Mouse (Mus musculus) retina, postnatal 7 days (tissue): ENCODE measurements around the gene Grb10.

Experiments
- DNase-seq: peaks from one replicate; pipeline ENCODE4 v3.0.0-alpha.2; 2012; ENCODE audit warnings: low read depth, low spot score

Grb10 gene

DNA sequence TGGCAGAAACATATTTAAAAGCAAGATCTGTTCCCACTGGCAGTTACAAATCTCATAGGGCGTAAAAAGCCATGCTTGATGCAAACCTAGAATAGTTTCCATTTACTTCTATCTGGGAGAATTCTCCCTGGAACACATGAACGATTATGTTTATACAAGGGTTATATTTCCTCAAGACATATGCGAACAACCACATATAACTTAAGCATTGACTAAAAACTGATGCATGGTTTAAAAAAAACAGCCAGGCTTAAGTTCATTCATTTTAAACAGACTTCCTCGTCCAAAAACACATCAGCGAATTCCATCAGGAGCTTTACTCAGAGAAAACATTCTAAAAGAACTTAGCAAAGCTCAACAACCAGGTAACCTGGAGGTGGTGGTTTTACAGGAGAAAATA is 90.6 kb downstream of the Grb10 start:
- DNase-seq: no peak

GRCm38 (mm10) chr11:11945766-11946165 is 92.7 kb downstream of the Grb10 start:
- DNase-seq: no peak

DNA sequence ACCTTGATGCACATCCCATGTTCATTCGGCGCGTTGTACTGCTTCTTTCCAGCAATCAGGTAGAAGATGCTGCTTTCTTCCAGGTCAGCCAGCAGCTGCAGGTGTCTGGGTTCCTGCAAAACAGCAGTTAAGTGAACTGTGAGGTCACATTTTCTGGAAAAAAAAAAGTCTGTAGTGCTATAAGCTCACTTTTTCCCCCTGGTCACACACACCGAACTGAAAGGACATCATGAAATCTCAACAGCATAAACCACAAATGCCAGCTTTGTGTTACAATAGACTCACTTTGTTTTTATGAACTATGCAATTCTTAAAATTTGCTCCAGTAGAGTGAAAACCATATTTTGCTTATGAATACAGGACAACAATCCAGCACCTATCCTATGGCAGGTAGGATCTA is 93.7 kb downstream of the Grb10 start:
- DNase-seq: no peak

DNA sequence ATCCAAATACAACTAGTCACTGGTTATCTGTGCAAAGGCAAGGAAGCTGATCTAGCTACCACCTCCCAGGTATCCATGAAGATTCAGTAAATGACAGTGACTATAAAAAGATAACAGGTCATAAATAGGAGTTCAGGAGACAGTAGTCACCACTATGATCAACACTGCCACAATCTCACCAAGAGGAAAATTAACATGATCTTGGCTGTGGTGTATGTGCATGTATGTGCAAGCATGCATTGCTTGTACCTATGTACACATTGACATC is 94.5 kb downstream of the Grb10 start:
- DNase-seq: no peak

DNA sequence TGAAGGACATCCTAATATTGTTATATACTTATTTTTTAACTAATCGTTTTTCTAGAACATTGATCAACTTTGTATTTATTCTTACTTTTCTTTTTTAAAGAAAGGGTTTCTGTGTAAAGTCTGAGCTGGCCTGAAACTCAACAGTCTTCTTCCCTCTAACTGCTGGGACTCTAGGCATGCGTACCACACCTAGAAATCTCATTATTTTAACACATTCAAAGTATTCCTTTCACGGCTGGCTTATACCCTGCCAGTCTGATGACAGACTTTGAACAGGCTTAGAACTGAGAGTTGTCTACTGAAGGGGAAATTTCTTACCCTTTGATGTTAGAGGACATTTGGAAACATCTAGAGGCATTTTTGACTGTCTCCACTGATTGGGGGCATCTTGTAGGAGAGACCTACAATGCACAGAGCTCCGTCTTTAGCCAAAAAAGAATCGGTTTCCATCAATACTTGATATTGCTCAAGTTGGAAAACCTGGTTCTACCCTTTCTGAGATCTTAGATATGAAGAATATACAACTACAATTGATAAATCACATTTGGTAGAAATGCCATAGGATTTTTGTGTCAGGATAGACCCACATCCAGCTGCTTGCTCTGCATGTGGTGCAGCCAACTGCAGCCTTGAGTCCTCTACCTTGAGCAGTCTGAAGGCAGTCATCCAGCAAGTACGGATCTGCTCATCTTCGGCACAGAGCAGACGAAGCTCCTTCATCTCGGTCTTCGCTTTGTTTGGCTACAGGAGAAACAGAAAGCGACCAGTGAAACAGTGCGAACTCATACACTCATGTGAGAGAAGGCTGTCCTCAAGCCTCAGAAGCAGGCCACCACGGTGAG is 95.0 kb downstream of the Grb10 start:
- no peak for DNase-seq

DNA sequence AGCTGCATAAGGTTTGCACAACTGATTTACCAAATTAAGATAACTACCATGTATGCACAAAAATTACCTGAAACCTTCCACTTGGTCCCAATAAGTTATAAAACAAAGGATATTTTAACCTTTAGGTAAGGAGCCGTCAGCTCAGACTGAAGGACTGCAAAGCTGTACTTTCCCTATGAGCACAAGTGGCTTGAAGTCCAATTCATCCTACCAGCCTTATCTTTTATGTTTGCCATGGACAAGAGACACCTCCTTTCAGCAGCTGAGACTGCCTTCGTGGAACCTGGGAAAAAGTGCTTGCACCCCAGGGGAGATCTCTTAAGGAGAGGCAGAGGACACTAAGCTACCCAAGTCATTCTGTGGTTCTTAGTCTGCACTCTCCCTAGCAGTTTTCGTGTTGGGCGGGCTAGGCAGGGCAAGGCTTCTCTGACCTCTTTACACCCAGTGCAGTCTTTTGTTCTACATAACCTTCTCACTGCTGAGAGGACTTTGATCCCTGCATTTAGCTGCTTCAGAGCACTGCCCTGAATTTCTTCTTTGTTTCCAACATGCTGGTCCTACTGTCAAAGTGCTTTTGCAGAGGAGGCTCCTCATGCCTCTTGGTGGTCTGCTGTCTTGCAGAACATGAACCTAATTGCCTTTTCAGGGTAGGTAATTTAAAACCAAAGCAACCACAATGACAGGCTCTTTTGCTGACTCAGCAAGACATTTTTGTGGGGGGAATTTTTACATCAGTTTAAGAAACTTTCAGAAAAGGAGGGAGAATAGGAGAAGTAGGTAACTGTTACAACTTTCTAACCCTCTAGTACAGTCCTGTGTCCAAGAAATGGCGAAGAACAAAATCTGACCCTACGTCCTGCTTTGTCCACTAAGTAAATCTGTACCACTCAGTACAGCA is 95.9 kb downstream of the Grb10 start:
- DNase-seq: no peak

GRCm38 (mm10) chr11:11940833-11941681 is 97.4 kb downstream of the Grb10 start:
- DNase-seq: no peak

DNA sequence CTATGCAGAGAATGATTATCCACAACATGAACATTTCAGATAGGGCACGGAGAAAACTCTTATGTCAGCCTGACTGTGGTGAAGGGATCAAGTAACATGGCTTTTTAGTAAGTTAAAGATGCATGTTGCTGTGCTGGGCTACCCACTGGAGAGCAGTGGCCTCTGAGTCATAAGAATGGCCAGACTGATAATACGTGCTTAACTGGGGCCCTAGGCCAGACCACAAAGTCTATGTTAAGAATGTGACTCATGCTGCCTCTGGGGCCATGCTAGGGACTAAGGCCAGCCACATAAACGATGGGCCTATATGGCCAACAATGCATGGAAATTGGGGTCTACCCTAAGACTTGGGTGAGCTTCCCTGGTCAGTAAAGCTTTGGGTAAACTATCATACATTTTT is 98.9 kb downstream of the Grb10 start:
- no peak for DNase-seq

DNA sequence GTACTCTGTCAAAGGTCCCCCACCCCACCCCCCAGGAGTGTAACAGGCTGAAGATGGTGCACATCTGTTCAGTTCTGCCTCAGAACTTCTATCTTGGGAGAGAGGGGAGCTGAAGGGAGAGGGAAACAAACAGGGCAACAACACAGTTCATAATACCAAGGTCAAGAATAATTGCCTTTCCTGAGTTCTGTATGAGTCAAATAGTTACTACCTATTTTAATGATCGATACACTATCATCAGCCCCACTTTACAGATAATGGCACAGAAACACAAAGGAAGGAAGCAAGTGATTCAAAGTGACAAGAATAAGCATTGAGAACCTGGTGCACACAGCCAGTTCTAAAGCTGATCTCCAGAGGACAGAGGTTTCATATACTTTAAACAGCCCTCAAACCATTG is 99.9 kb downstream of the Grb10 start:
- no peak for DNase-seq

DNA sequence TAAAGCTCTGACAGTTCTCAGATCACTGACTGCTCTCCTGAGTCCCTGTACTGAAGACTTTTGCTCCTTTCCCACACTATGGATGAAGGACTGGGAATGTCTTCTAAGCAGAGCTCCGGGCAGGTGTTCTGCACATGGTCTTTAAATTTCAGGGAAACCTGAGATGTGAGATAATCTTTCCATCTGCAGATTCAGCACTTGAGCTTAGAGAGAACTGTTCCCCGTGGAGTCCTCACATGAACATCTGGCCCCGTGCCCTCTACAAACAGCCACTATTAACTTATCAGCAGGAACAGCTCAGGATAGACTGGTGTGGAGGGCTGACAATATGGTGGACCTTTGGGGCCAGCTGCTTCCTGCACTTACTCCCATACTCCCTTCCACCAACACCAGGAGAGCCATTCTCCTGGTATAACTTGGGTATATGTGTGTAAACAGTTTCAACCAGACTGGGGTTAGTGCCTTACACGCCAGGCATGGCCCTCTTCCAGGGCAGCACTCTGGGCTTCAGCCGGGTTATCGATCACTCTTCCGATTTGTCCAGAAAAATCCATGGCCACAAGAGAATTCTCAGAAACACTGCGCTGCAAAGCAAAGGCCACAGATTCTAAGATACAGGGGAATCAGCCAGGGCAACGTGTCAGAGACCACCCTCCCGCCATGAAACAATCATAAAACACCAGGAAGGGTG is 101.0 kb downstream of the Grb10 start:
- DNase-seq: no peak

DNA sequence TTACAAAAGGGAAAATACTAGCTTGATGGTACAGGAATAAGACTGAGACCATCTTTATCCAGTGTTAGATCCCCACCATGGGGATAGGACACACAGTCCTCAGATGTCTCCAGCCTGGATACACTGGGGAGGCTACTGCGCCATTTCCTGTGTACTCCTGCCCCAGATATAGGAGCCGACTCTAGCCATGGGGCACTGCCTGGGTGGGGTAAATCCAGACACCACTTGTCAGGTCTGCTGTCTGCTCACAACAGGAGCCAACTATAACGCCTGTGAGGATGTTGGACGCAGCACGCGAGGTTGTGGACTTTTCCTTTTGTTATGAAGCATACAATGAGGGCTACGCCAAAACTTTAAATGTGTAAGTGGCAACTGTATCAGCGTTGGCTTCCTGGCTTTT is 103.7 kb downstream of the Grb10 start:
- no peak for DNase-seq

- no peak for DNase-seq
Observed at GRCm38 (mm10) chr11:11932102-11932789, 106.2 kb downstream of the Grb10 start.

DNA sequence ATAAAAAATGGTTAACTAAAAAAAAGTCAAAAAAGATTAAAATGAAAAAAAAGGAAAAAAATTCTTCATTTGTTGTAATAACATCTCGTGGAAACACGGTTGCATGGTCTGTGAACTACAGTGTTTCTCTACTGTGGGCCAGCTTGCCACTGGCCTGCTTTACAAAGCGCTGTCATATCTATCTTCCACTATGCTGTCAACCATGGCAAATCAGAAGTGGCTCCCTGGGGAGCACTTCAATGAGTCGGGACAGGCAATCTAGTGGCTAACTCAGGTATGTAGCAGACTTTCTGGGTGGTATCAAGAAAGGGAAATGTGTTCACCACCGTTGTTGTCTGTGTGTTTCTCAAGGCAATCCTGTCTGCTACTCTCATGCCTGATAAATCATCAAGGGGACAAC is 106.8 kb downstream of the Grb10 start:
- no peak for DNase-seq

DNA sequence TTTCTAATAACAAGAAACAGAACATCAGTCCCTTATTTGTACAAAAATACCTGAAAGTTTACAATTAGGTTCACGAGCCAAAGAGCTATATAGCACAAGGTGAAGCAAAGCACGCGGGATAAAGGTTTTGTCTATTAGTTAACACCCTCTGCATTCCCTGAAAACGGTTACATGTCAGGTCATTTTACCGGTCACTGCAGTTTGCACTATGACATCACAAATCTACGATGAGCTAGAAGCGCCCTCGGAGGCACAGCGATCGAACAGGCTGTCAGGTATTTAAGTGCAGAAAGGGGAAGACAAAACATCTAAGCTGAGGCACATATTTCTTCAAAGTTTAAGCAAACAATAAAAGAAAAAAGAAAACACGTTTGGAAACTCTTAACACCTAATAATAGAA is 108.0 kb downstream of the Grb10 start:
- DNase-seq: no peak

DNA sequence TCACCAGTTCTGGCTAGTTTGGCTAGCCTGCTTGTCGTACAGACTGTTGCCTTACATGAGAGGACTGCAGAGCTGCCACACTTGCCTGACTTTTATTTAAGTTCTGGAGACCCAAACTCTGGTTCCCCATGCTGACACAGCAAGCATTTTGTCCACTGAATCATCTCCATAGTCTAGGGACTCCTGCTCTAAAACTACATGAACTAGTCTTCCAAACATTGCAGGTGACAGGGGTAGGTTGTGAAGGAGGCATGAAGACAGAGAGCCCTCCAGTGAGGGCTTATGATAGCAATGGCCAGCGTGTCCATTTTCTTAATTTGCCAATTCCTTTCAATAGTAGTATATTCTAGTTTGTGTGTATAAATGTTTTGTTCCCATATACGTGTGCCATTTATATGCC is 109.4 kb downstream of the Grb10 start:
- no peak for DNase-seq

DNA sequence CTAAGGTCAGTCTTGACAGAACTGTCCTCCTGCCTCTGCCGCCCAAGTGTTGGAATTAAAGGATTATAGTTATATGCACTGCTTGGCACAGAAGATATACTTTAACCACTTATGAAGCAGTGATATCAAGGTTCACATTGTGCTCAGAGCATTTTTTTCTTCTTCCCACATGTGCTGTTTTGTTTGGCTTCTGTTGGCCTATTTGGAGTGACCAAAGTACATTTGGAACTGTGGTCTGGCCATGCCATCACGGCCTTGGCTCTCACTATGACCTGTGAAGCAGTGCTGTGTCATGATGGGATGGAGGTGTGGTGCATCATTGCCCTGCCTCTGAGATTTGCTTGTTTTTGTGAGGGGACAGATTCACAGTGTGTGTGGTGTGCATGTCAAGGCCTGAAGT is 109.9 kb downstream of the Grb10 start:
- no peak for DNase-seq

GRCm38 (mm10) chr11:11923900-11924299 is 114.6 kb downstream of the Grb10 start:
- DNase-seq: no peak

GRCm38 (mm10) chr11:11923345-11923744 is 115.1 kb downstream of the Grb10 start:
- no peak for DNase-seq

DNA sequence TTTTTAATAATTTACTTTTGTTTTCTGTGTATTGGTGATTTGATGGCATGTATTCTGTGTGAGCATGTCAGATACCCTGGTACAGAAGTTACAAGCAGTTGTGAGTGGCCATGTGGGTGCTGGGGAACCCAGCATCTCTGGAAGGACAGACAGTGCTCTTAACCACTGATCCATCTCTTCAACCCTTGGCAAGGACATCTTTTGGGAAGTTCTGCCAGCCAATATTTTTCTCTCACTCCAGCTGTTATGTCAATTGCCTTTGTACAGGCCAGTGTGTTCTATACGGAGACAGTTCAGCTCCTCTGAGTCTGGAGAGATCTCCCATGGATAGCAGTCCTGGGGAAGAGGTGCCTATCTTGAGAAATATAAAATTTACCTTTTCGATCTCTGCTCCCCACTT is 116.4 kb downstream of the Grb10 start:
- DNase-seq: no peak

DNA sequence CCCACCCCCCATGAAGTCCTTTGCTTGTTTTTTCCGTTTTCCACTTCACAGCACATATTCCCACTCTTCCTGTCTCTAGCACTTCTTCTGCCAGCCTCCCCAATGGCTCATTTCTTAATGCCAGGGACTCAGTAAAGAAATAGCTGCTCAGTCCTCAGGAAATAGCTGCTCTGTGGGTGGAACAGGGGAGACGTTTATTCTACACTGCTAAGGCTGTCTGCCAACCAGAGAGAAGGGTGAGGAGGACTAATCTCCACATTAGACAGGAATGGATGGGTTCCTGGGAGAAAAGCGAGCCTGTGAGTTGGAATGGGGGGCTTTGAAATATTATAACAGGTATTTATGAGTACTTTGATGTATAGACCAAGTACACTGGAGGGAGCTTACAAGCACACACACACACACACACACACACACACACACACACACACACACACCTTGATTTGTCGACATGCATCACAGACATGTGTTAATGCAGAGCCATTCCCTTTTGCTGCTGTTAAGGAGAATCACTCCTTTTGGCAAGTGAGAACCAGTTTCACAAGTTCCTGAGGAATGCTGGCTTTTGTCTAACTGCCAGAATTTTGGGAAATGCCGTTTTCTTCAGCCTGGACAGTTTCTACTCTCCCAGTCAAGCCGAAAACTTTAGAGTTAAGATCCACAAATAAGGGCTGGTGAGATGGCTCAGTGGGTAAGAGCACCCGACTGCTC is 130.6 kb downstream of the Grb10 start:
- no peak for DNase-seq
